In genomic region chr5:150118124-150118454, GRCm38 (mm10) we compare ENCODE assay signal across 8 mouse cellular contexts. TPM values are rescaled to one million over a fixed set of nuclear protein-coding genes. Genes with fewer than 3 reads are reported as not detected.
DNase-seq lines count a peak whose midpoint lies in the region; ATAC-seq and TF ChIP-seq lines count a peak whose summit lies in the region.

No protein-coding gene starts in this region.

- ATAC-seq in embryonic facial prominence, embryonic 14.5 days (ENCODE audit: low read depth): no peak
- ATAC-seq in intestine, embryonic 15.5 days: no peak
- ATAC-seq in neural tube, embryonic 13.5 days (ENCODE audit: low read depth): no peak
- no peak for ATAC-seq in erythroid progenitor cell, adult 5-6 weeks (replicated peaks; ENCODE audit: low FRiP score, poor library complexity, severe bottlenecking)

- H3K9me3 ChIP-seq in embryonic facial prominence, embryonic 14.5 days (ENCODE audit: control insufficient read depth, low read length): no peaks in the 10 kb centered on the region
- H3K9me3 ChIP-seq in intestine, embryonic 15.5 days: no peaks in the 10 kb centered on the region
- H3K9me3 ChIP-seq in neural tube, embryonic 13.5 days: no peaks in the 10 kb centered on the region

- H3K4me2 ChIP-seq in embryonic facial prominence, embryonic 14.5 days (ENCODE audit: low read depth, low read length): peak overlapping the region; percentile 86
- H3K4me2 ChIP-seq in intestine, embryonic 15.5 days (replicated peaks): peak overlapping the region; percentile 85
- peak overlapping the region; percentile 69 for H3K4me2 ChIP-seq in neural tube, embryonic 13.5 days

- H3K27ac ChIP-seq in embryonic facial prominence, embryonic 14.5 days (replicated peaks; ENCODE audit: low read depth, low read length): no peak overlapping the region
- H3K27ac ChIP-seq in intestine, embryonic 15.5 days: no peak overlapping the region
- H3K27ac ChIP-seq in neural tube, embryonic 13.5 days (replicated peaks): 0 out of 2 replicates have a peak overlapping the region, but pooled peaks have one; percentile 85

- peak overlapping the region; percentile 46 for H3K4me3 ChIP-seq in lung, adult 2 months (replicated peaks; ENCODE audit: extremely low read depth, low read depth, low read length)
- peak overlapping the region; percentile 63 for H3K4me3 ChIP-seq in embryonic facial prominence, embryonic 14.5 days (ENCODE audit: low read depth, low read length)
- H3K4me3 ChIP-seq in intestine, embryonic 15.5 days (replicated peaks): peak overlapping the region; percentile 71
- H3K4me3 ChIP-seq in neural tube, embryonic 13.5 days: peak overlapping the region; percentile 72

- no peaks in the 10 kb centered on the region; the same call in 1 of the 2 replicates for H3K27me3 ChIP-seq in embryonic facial prominence, embryonic 14.5 days (replicated peaks; ENCODE audit: control insufficient read depth, insufficient read depth, low read length)
- no peaks in the 10 kb centered on the region for H3K27me3 ChIP-seq in intestine, embryonic 15.5 days (replicated peaks)
- no peaks in the 10 kb centered on the region for H3K27me3 ChIP-seq in neural tube, embryonic 13.5 days

- no peaks in the 10 kb centered on the region for H3K36me3 ChIP-seq in embryonic facial prominence, embryonic 14.5 days (ENCODE audit: control insufficient read depth, insufficient read depth, low read length)
- H3K36me3 ChIP-seq in intestine, embryonic 15.5 days: no peaks in the 10 kb centered on the region
- no peaks in the 10 kb centered on the region for H3K36me3 ChIP-seq in neural tube, embryonic 13.5 days

- no peak for DNase-seq in lung, adult 2 months
- DNase-seq in lung, postnatal 10 days: no peak
- DNase-seq in embryonic facial prominence, embryonic 14.5 days (ENCODE audit: low spot score): no peak
- no peak for DNase-seq in urinary bladder, postnatal 36 days (ENCODE audit: low spot score in 2 of 2)
- no peak for DNase-seq in right cerebral cortex, adult 18-20 months

- H3K9ac ChIP-seq in embryonic facial prominence, embryonic 14.5 days (ENCODE audit: low read depth, low read length): no peak overlapping the region
- H3K9ac ChIP-seq in intestine, embryonic 15.5 days: peak overlapping the region; percentile 39; the same call in 1 of the 2 replicates
- peak overlapping the region; percentile 78; the same call in 1 of the 2 replicates for H3K9ac ChIP-seq in neural tube, embryonic 13.5 days

- H3K4me1 ChIP-seq in lung, adult 2 months (ENCODE audit: control insufficient read depth, insufficient read depth, low read length): peaks cover 6% of the 10 kb centered on the region
- H3K4me1 ChIP-seq in embryonic facial prominence, embryonic 14.5 days (ENCODE audit: control insufficient read depth, insufficient read depth, low read length): peaks cover 12% of the 10 kb centered on the region; the same call in 1 of the 2 replicates
- peaks cover 12% of the 10 kb centered on the region; the same call in 1 of the 2 replicates for H3K4me1 ChIP-seq in intestine, embryonic 15.5 days (replicated peaks)
- H3K4me1 ChIP-seq in neural tube, embryonic 13.5 days (replicated peaks): peaks cover 42% of the 10 kb centered on the region

- no peak for TF ChIP-seq CTCF in lung, adult 2 months (IDR thresholded peaks at IDR 0.05; ENCODE audit: insufficient read depth, low read length)

- no peak for TF ChIP-seq POLR2A in lung, adult 2 months (IDR thresholded peaks at IDR 0.05; ENCODE audit: borderline replicate concordance, extremely low read depth, low read depth, low read length)

- WGBS in lung, adult 2 months: 16% methylated on average over 8 of the region's 8 CpGs
- 19% methylated on average over 8 of the region's 8 CpGs for WGBS in embryonic facial prominence, embryonic 14.5 days
- 18% methylated on average over 8 of the region's 8 CpGs for WGBS in intestine, embryonic 15.5 days
- WGBS in neural tube, embryonic 13.5 days: 17% methylated on average over 8 of the region's 8 CpGs

RNA-seq across cellular contexts. Expression of gene Fry, which starts 0.4 kb away (rescaled TPM):
- polyA plus RNA-seq in lung, adult 2 months (2012; rRNA removed): 37.0 and 39.3 TPM in 2 replicates
- 13.9 and 15.1 TPM in 2 replicates for polyA plus RNA-seq in embryonic facial prominence, embryonic 14.5 days (2014; fragmentation: Nextera tagmentation; extraction: Ambion mirVana)
- 7.1 and 8.2 TPM in 2 replicates for polyA plus RNA-seq in intestine, embryonic 15.5 days (2015; fragmentation: Nextera tagmentation; extraction: Ambion mirVana)
- polyA plus RNA-seq in neural tube, embryonic 13.5 days (2015; fragmentation: Nextera tagmentation; extraction: Ambion mirVana): 38.8 and 41.9 TPM in 2 replicates
- 13.8 and 24.1 TPM in 2 replicates for total RNA-seq in erythroid progenitor cell, adult 5-6 weeks (2015; ENCODE audit: low replicate concordance)
- 14.8 and 28.3 TPM in 2 replicates for total RNA-seq in erythroid progenitor cell, adult 5-6 weeks (2017; ENCODE audit: low replicate concordance)
